Mouse (Mus musculus): ENCODE measurements at regions not wholly inside any gene's neighbourhood (a gene's known extent, or its start where the extent isn't known, plus 50 kb on each side); places are given as distances from the start of the nearest gene placed in this dataset.

DNA sequence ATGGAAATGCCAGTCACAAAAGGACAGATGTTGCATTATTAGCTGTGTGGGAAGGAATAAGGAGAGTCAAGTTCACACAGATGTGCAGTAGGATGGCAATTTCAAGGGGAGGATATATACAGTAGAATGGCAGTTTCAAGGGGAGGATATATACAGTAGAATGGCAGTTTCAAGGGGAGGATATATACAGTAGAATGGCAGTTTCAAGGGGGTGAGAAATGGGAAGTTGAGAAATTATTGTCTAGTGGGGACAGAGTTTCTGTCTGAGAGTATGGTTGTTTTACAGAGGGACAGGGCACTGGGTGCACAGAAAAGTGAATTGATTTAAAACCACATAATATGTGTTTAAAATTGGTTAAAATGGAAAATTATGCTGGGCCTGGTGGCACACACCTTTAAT is 54.8 kb upstream of the Scel start:
- no peak for DNase-seq

DNA sequence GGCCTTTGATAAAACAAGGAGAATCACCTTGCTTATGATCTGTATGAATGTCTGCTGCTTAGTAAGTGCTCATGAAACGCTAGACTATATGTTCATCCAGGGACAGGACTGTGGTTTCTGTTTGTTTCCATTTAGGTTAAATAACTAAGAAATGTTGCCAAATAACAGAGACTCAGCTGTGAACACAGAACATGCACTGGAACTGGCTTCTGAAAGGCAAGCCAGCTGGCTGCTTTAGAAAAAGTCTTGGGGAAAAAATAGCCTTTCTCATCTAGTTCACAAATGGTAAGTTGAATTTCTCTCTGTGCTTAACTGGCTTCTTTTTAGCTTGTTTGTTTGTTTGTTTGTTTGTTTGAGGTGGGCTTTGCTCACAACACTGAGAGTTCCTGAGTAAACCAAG is 57.0 kb upstream of the Scel start:
- DNase-seq, result no peak

DNA sequence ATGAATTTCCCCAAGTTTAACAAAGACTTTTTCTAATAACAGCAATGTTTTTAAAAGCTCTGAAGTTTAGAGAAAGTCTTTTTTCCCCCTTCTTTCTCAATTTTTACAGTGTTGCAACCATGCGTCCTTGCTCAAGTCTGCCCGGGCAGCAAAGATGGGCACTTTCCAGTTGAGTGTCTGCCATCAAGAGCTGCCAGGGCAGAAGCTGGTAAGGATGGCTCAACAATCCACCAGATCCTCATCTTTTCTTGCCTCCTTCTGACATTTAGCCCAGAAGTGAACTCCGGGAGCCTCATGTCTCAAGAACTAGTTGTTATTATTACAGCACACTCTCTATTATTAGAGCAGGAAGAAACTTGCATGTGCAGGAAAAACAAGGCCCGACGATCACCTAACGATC is 62.4 kb upstream of the Scel start:
- no peak for DNase-seq

DNA sequence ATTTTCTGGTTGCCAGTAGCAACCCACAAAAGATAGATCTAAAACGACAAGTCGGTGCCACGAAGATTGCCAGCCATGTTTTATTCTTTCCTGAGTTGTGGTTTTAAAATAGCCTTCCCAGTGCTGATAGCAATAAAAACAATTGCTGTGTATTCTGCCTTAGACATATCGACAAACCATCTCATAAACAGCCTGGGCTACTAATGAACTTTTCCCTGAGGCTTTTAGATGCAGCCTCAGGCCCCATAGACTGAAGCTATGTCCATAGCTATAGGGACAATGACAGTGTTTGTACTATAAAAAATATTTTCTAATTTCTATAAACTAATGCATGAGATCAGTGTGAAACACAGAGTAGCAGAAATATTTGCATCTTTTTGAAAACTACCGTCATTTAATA is 63.7 kb upstream of the Scel start:
- DNase-seq, result no peak

DNA sequence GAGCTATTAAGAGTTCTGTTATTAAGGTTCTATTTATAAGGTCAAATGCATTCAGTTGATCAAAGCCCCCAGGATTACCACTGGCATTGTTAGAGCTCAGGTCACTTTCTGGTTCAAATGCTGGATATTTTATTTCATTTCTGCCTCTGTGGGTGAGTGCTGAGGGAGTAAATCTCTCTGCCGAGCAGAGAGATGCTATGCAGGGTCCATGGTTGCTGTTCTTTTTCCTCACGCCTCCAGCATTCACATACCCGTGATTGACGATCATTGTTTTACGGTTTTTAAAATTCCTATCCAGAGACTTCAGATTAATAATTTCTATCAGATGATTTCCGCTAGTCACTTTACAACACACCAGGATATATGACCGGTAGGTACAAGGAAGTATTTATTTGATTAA is 64.1 kb upstream of the Scel start:
- DNase-seq, result no peak

DNA sequence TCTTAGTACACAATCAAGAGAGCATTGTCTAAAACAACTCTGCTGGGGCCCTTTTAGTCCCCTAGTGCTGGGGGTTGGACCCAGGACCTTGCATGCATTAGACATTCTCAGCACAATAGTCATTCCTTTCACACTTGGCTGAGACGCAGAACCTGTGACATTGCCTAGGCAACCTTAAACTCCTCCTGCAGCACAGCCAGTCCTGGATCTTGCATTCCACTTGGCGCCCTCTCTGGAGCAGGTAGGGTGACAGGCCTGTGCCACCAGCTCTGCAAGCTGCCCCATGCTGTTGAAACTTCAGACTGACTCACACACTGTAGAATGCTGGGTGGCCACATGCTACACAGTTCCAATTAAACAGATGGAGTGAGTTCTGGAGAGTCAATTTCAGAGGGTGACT is 66.5 kb upstream of the Scel start:
- DNase-seq, result peak; percentile 4 to 30

DNA sequence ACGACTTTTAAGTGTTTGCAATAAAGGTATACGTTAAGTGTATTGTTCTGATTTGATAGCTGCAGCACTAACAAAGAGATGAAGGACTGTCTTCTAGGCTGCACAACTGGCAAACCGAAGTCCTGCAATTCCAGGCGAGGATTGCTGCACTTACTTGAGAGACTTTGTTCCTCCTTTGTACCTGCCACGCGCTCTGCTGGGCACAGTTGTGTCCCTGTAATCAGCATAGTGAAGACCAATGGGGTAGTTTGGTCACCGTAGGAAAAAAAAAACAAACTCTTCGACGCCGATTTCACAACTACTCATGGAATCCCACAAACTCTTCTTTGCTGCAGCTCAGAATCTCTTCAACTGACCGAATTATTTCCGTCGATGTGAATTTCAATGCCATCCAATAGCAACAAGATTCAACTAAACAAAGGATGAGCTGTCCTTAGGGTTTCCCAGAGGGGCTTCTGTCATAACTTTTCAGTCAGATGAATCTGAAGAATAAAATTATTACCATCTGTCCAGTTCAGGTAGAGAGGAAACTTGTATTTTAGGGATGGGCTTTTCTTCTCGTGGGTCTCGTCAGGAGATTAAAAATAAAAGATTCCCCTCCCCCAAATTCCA is 71.6 kb upstream of the Scel start:
- no peak for DNase-seq

DNA sequence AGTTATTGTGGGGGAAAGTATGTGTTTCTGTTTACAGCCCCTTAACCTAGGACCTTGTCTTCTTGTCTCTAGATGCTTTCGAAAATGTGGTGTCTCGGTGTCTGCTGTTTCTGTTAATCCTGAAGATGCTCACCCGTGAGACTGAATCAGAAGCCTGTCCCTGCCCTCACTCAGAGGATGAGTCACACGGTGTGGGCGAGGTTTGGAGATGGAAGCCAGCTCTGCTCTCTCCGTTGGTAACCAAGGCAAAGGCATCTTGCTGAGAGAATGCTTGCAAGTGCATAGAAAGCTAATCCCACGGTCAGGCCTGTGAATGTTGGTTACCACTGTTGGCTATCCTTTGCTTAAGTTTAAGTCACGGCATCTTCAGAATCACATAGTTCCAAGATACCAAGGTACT is 72.9 kb upstream of the Scel start:
- no peak for DNase-seq

DNA sequence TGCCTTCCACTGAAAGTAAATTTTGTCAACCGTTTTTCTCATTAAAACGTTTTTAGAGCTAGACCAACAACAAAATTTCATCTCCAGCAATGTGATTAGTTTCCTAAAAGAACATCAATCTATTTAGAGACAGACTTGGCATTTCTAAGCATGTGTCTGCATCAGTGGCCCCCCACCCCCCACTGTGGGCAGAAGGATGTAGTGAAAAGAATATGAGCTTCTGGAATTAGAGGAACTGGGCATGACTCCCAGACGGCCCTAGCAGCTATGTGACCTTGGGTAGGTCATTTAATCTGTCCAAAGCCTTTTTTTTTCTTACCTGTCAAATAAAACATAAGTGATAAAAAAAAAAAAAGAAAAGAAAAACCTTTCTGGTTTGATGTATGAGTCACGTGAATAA is 78.9 kb upstream of the Scel start:
- peak; percentile 9 to 13 for DNase-seq

DNA sequence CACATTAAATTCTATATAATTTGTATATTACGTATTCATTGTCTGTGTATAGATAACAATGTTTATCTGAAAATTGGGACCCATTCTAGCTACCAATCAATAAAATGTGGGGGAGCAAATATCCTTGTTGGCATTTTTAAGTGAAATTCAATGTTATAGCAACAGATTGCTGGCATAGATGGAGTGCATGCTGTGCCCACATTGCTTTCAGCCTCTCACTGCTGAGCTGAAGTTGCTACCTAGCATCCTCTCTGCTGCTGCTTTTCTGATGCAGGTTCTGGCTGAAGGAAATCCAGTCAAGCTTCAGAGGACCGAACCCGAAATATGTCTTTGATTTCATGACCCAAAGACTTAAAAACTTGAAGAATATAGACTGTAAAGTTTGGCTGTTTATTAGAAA is 80.0 kb upstream of the Scel start:
- DNase-seq, result no peak

DNA sequence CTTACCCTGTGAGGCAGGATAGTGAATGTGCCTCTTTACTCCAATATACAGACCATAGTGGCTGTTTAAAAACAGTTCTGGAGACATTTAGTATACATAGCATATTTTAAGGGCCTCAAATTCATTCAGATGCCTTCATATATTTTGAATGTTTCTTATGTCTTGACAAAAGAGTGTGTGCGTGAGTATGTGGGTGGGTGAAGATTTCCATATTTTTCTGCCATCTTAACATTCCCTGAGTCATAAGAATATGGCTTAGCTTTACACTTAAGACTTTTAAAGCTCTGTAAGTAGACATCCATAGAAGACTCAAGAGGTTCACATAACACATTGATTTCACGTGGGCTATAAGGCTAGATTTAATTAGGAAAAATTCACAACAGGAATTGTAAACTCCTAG is 81.3 kb upstream of the Mycbp2 start:
- DNase-seq, result no peak

DNA sequence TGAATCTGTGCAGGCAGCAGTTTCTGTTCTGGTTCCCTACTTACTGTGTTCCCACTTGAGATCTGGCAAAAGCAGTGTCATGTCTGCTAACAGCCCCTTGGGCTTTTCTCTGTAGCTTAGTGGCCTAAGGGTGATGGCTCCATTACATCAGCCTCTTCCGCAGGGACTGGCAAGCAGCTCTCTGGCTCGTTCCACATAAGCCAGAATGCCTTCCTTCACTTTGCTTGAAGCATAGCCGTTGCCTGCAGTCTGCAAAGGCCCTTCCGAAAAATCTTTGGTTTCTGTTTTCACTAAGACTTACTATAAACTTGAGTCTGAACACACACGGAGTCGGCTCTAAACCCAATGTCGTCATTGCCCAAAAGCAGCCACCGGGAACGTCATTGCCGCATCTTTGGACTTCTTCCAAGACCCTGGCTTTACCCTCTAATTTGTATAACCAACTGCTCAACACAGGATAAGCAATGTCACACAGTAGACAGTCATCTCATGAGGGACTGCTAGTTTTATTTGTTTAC is 74.8 kb upstream of the Mycbp2 start:
- no peak for DNase-seq

DNA sequence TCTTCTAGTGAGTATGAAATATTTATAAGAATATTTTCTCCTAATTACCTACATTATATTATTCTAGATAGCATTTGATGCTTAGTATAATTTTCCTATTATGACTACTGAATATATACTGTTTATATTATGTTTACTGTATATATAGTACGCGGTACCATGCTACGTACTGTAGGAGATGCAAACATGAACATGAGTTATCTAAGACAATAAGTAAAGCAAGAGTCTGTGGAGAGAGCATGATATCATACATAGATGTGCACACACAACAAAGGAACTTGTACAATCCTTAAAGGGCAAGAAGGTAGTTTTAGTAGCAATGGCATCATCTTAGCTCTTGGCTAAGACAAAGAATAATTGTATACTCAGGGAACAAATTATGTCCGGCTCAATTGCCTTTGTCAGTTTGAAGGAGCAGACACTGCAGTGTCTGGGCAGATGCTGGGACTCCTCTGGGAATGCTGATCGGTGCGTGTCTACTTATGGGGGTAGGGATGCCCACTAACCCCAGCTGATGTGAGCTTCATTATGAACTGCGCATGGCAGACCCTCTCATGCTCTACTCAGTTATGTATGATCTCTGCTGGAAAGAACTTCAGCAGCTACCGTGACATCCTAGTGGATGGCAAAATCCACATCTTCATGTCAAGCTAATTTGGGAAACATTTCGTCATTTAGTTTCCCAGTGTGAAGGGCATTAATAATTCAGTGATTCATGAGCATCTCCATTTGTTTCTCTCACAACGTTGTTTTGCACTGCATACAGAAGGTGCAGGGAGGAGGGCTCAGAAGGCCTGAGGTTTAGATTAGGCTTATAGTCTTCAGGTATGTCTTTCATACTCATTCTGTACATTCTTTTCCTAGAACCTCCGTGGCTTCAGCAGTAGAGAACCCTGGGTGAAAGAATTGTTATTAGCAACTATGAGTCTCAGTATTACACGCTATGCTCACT is 70.8 kb upstream of the Mycbp2 start:
- no peak for DNase-seq

DNA sequence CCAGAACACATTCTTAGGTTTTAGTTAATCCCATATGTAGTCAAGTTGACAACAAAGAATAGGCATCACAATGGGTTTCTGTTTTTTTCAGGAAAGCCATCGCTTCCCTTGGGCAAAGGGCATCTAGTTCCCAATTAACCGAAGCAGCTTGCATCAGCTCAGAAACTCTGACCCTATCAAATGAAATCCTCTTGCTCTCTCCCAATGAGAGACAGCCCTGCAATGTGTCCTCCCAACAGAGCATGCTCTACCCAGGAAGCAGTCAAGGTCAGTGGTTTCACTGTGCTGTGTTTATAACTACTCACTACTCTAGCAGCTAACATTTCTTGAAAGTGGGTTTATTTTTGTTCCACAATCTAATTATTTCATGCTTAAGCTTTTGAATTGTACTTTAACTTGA is 58.0 kb upstream of the Mycbp2 start:
- peak; percentile 56 to 61 for DNase-seq

DNA sequence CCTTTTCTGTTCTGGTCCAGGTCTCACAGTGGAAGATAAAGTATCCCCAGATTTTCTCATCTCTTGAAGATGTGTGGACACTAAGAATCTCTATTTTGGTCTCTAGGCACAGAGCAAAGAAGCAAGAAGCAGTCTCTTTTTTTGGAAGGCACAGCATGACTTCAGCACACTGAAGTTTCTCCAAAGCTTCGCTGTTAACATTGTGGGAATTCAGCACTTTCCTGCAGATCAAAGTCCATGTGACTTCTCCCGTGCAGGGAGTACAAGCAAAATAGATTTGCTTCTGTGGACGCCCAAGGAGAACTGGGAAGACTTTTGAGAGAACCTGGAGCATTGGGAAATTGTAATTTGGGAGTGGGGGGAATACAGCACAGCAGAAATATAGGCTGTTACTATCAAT is 56.4 kb upstream of the Mycbp2 start:
- peak; percentile 47 to 58 for DNase-seq

DNA sequence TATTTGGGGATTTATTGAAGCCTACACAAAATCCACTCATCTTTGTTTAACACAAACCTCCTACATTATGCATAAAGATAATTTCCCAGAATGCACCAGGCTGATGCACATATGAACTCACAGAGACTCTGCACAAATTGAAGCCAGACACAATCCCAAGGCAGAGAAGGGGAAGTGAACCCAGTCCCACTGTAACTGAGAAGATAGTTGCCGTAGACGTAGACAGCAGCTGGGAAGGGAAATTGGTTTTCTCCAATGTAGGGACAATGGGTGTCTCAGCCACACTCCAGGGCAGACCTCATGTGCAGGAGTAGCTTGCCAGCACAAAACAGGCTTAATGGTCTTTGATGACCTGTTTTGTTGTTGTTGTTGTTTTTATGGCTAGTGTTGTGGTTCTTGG is 55.4 kb upstream of the Mycbp2 start:
- no peak for DNase-seq

DNA sequence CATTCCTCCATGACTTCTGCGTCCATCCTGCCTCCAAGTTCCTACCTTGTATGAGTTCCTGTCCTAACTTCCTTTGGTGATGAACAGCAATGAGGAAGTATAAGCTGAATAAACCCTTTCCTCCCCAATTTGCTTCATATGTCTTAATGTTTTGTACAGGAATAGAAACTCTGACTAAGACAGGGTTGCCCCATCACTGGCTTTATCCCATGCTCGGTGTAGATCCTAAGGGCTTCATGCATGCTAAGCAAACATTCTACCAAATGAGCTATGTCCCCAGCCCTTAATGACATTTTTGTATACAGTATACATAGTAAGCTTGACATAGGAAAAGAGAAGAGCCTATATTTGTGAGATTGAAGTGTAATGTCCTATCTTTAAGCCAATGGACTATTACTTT is 54.7 kb upstream of the Mycbp2 start:
- no peak for DNase-seq

DNA sequence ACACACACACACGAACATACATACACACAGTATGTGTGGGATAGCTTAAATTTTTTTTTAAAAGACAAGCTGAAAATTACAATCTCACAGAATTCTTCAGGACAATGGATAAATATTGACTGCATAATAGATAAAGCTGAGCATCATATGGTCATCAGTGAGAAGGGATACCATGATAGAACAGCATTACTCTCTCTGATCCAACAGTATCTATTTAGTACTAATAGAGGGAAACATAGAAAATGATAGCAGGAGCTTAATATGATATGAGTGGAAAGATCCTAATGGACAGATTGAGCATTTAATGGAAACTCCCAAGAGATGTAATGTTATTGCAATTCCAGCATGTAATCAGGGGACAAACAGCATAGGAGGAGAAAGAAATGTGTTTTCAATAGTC is 51.8 kb upstream of the Mycbp2 start:
- no peak for DNase-seq

Measured in kidney, adult 8-10 months (tissue).